Mouse (Mus musculus) hindbrain, embryonic 16.5 days (tissue): ENCODE measurements at regions not wholly inside any gene's neighbourhood (a gene's known extent, or its start where the extent isn't known, plus 50 kb on each side); places are given as distances from the start of the nearest gene placed in this dataset.

ENCODE experiments used
- ATAC-seq: fragments of 200-750 bp; cut with Nextera tagmentation; 2 replicates; pipeline ENCODE4 v1.8.0; 2017; ENCODE audit warnings: moderate TSS enrichment, moderate library complexity
- H3K27ac ChIP-seq: fragments of 300-500 bp; sonication (generic); 2 replicates; pipeline ENCODE4 v1.5.1; 2014; ENCODE audit warnings: low read depth, mild to moderate bottlenecking, control low read depth, low read length, moderate library complexity
- H3K27me3 ChIP-seq: fragments of 300-500 bp; sonication (generic); replicated peaks from 2 replicates; pipeline ENCODE4 v1.6.1; 2014; ENCODE audit warnings: low read length; ENCODE audit not compliant: control insufficient read depth, insufficient read depth
- H3K36me3 ChIP-seq: fragments of 300-500 bp; sonication (generic); 2 replicates; pipeline ENCODE4 v1.6.1; 2014; ENCODE audit warnings: mild to moderate bottlenecking, low read length, moderate library complexity, mixed read lengths; ENCODE audit not compliant: control insufficient read depth, insufficient read depth
- H3K4me1 ChIP-seq: fragments of 300-500 bp; sonication (generic); 2 replicates; pipeline ENCODE4 v1.6.1; 2014; ENCODE audit warnings: low read depth, low read length; ENCODE audit not compliant: control insufficient read depth, insufficient read depth
- H3K4me2 ChIP-seq: fragments of 300-500 bp; sonication (generic); 2 replicates; pipeline ENCODE4 v1.6.1; 2014; ENCODE audit warnings: mild to moderate bottlenecking, low read length, control low read depth, moderate library complexity
- H3K4me3 ChIP-seq: fragments of 300-500 bp; sonication (generic); 2 replicates; pipeline ENCODE4 v1.5.1; 2014; ENCODE audit warnings: mild to moderate bottlenecking, low read length, control low read depth, moderate library complexity
- H3K9ac ChIP-seq: fragments of 300-500 bp; sonication (generic); 2 replicates; pipeline ENCODE4 v1.6.1; 2014; ENCODE audit warnings: low read depth, mild to moderate bottlenecking, control low read depth, low read length, moderate library complexity
- H3K9me3 ChIP-seq: fragments of 300-500 bp; sonication (generic); 2 replicates; pipeline ENCODE4 v1.6.1; 2014; ENCODE audit warnings: mild to moderate bottlenecking, low read length, moderate library complexity; ENCODE audit not compliant: control insufficient read depth
- WGBS: fragments of 180-500 bp; shearing (Covaris S2); extraction: QIAGEN DNeasy Blood & Tissue Kit; methylation state at CpG from one replicate; pipeline ENCODE4 v1.1.7; 2014; 5-methylcytosine and 5-hydroxymethylcytosine counted together

DNA sequence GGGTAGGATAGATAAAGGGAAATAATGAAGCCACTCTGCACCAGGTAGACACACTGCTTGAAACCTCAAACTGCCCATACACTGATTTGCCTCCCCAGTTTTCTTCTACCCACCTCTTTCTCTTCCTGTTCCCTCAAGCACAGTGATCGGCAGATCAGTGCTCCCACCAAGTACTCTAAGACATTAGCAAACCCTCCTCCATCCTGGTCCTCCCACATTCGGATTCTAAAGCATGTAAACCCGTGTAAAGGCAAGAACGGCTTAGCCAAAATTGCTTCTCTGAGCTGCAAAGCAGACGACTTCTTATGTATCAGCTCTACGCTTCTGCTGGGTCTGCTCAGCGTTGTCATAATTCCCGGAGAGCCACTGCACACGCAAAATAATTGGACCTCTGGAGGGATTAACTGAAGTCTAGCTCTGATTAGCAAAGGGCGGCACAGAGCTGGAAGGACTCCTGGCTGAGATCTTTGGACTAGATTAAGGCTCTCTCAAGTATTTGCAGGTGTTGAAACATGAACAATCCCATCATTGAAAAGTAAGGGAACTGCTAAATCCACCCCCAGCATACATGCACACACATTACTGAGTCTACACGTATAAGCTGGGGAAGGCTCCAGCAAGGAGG is 67.2 kb downstream of the Mtx3 start:
- no peak for ATAC-seq

DNA sequence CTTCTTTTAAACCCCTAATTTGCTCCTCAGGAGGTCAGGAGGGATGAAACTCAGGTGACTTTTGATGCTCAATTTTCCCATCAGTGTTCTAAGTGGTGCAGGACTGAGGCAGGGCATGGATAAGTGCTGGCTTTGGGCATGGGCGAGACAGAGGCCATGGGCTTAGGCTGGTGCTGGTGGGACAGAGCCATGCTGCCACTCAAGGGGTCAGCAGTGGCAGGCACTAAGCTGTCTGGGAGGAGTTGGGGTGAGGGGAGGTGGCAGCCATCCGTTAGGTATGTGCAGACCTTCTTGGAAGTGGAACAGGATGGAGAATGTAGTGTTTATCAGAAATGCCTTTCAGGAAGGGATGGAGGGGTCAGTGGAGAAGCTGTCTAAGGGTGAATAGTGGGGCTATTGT is 68.1 kb downstream of the Mtx3 start:
- Histone ChIP-seq H3K9me3 (no peaks in the 10 kb centered on the region), H3K4me1 (no peaks in the 10 kb centered on the region), H3K27me3 (no peaks in the 10 kb centered on the region), H3K27ac (no peak overlapping the region), H3K4me3 (no peak overlapping the region), H3K4me2 (no peak overlapping the region), H3K9ac (no peak overlapping the region), H3K36me3 (no peaks in the 10 kb centered on the region)
- ATAC-seq, result no peak
- WGBS, result 73% methylated on average over 2 of the region's 2 CpGs

More for the DNA sequence above, 67.2 kb downstream of the Mtx3 start:
- Histone ChIP-seq H3K36me3 (no peaks in the 10 kb centered on the region), H3K27me3 (no peaks in the 10 kb centered on the region), H3K4me2 (no peak overlapping the region), H3K9me3 (no peaks in the 10 kb centered on the region), H3K4me1 (no peaks in the 10 kb centered on the region), H3K9ac (no peak overlapping the region), H3K27ac (no peak overlapping the region), H3K4me3 (no peak overlapping the region)
- WGBS, result 81% methylated on average over 11 of the region's 11 CpGs

DNA sequence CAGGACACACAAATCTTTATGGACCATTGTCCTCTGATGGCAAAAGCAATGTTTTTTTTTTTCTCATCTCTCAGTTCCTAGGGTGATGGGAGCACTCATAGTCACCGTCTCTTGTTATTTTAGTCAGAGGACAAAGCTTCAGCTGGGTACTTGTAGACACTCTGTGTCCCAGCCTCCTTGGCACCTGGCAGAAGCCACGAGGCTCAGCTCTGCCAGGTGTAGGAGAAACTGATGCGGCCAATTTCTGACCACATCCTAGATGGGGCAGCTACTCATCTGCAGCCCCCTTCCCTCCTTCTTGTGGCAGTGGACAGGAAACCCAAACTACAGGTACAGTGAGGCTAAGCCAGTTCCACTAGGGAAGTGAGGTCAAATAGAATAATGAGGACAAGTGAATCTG is 70.1 kb downstream of the Mtx3 start:
- H3K27me3 ChIP-seq, result no peaks in the 10 kb centered on the region
- H3K36me3 ChIP-seq, result no peaks in the 10 kb centered on the region
- no peaks in the 10 kb centered on the region for H3K9me3 ChIP-seq
- H3K9ac ChIP-seq, result no peak overlapping the region
- no peak overlapping the region for H3K27ac ChIP-seq
- no peak overlapping the region for H3K4me2 ChIP-seq
- WGBS, result 88% methylated on average over 3 of the region's 3 CpGs
- ATAC-seq, result no peak
- no peaks in the 10 kb centered on the region for H3K4me1 ChIP-seq
- no peak overlapping the region for H3K4me3 ChIP-seq

DNA sequence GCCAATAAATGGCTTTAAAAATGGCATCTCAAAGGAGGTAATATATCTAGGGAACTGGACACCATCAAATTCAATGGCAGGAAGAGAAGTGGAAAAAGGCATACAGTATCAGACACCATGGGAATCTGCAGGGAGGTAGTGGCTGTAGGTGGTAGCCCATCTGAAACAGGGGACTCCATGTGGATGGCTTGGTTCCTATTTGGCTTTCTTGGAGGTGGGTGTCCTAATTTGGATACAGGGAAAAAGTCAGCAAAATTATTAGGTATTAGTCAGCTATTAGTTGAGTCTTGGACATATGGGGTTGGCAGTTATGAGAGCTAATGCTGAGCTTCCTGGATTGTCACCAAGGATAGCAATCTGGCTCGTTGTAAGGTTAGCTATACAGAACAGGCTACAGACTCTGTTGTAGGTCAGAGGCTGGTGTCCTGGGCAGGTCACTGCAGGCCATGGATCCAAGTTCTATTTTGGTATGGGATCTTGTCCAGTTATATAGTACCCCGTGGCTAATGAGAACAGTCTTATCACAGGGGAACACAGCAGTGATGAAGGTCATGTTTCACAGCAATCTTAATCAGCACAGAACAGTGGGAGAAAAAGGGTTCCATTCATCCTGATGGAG is 70.8 kb downstream of the Mtx3 start:
- Histone ChIP-seq H3K4me1 (no peaks in the 10 kb centered on the region), H3K9me3 (no peaks in the 10 kb centered on the region), H3K4me2 (no peak overlapping the region), H3K27me3 (no peaks in the 10 kb centered on the region), H3K4me3 (no peak overlapping the region), H3K27ac (no peak overlapping the region), H3K9ac (no peak overlapping the region), H3K36me3 (no peaks in the 10 kb centered on the region)
- ATAC-seq, result no peak
- WGBS, result 88% methylated on average over 2 of the region's 2 CpGs

DNA sequence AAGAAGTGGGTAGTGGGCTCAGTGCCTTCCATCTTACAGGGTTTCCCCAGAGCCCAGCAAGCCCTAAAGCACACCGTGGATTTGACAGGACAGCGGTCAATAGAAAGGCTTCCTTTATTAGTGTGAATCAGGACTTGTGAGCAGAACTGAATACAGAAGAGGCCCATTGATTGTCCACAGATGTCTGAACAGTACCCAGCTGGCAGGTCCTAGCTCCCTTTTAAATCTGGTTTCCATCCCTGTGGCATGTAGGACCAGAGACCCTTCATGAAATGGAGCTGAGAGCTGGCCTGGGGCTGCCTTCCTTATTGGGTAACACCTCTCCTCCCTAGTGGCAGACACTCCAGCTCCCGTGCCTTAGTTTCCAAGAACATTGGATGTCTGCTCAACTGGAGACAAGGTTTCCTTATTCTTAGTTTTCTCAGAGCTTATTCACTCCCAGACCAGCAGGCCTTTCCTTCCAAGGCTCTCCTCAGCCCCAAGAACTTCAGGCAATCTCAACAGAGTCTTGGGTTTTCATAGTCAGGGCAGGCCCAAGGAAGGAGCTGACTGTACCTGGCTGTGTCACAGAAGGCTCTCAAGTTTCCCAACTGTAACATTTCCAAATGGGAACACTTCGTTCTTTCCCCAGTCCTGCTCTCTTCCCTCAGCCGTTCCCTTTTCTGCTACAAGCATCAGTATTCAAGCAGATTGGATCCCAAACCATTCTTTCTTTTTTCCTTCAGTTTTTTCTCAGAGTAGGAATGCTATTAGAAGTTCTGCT is 71.6 kb downstream of the Mtx3 start:
- WGBS, result 91% methylated on average over 5 of the region's 5 CpGs
- no peaks in the 10 kb centered on the region for H3K36me3 ChIP-seq
- H3K4me1 ChIP-seq, result no peaks in the 10 kb centered on the region
- no peak overlapping the region for H3K4me2 ChIP-seq
- H3K27me3 ChIP-seq, result no peaks in the 10 kb centered on the region
- no peak overlapping the region for H3K27ac ChIP-seq
- no peaks in the 10 kb centered on the region for H3K9me3 ChIP-seq
- no peak overlapping the region for H3K9ac ChIP-seq
- no peak for ATAC-seq
- H3K4me3 ChIP-seq, result no peak overlapping the region

DNA sequence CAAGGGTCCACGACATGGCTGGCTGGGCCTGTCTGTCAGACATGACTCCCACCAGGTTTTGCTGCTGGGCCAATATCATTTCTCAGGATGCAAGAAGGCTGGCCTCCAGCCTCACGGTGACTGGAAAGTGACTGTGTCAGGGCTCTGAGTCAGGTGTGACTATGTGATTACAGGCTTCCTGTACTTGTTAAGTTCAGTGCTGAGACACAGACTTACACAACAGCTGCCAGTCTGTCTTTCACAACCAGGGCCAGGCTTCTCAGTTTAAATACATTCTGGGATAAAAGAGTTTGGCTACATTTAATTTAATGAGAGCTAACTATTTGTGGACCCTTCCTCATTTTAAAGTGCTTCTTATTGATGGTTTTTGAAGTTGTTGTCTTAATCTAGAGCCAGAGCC is 75.3 kb downstream of the Mtx3 start:
- H3K4me2 ChIP-seq, result no peak overlapping the region
- no peak for ATAC-seq
- no peaks in the 10 kb centered on the region for H3K36me3 ChIP-seq
- H3K9ac ChIP-seq, result no peak overlapping the region
- H3K4me3 ChIP-seq, result no peak overlapping the region
- no peaks in the 10 kb centered on the region for H3K27me3 ChIP-seq
- 96% methylated on average over 2 of the region's 2 CpGs for WGBS
- H3K27ac ChIP-seq, result no peak overlapping the region
- H3K9me3 ChIP-seq, result no peaks in the 10 kb centered on the region
- no peaks in the 10 kb centered on the region for H3K4me1 ChIP-seq

DNA sequence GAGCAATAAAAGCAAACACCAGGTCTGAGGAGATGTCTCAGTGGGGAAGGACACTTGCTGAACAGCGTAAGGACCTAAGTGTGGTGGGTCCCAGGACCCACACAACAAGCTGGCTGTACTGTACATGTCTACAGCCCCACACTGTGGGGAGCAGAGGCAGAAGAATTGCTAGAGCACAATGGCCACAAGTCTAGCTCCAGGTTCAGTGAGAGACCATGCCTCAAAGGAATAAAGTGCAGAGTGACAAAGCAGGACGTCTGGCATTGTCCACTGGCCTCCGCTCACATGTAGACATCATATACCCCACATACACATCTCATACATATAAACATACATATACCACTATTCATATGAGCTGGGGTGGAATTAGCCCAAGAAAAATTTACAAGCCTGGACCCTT is 77.4 kb downstream of the Mtx3 start:
- ATAC-seq, result no peak
- H3K4me3 ChIP-seq, result no peak overlapping the region
- WGBS, result 96% methylated on average over 3 of the region's 3 CpGs

DNA sequence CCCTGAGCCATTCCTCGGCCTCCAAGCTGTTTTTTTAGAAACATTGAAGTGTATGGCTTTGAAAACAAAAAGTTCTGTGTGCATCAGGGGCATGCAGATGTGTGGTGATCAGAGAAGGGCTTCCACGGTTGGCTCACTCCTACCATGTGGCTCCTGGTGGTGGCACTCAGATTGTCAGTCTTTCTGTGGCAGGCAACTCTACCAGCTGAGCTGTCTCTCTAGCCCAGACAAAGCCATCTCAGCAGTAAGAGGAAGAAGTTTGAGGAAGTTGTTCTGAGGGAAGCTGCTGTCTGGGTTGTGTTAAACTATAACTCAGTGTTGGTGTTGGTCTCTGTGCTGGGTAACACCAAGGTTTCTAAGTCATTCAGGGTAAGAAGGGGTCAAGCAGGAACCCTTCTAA is 78.9 kb downstream of the Mtx3 start:
- no peaks in the 10 kb centered on the region for H3K9me3 ChIP-seq
- no peak overlapping the region for H3K9ac ChIP-seq
- ATAC-seq, result no peak
- WGBS, result 83% methylated on average over 2 of the region's 2 CpGs
- H3K27me3 ChIP-seq, result no peaks in the 10 kb centered on the region
- H3K4me3 ChIP-seq, result no peak overlapping the region
- H3K36me3 ChIP-seq, result no peaks in the 10 kb centered on the region
- no peak overlapping the region for H3K27ac ChIP-seq
- H3K4me2 ChIP-seq, result no peak overlapping the region
- H3K4me1 ChIP-seq, result no peaks in the 10 kb centered on the region

More for the DNA sequence above, 77.4 kb downstream of the Mtx3 start:
- Histone ChIP-seq H3K9me3 (no peaks in the 10 kb centered on the region), H3K27me3 (no peaks in the 10 kb centered on the region), H3K9ac (no peak overlapping the region), H3K36me3 (no peaks in the 10 kb centered on the region), H3K4me1 (no peaks in the 10 kb centered on the region), H3K27ac (no peak overlapping the region), H3K4me2 (no peak overlapping the region)

DNA sequence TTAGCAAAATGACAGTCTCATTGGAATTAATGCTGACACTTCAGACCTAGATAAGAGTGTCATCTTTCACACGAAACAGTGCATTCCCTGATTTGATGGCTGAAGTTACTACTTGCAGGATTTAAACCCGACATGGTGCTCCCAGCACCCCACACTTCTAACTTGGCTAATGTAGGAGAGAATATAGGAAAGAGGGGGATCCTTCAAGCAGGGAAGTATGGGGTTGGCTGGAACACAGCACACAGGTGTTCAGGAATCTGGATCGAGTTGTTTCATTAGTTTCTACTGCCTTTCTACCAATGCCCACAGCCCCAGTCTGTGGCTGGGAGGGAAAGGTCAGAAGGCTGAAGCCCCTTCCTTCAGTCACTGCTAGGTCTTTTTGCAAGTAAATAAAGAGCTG is 79.5 kb downstream of the Mtx3 start:
- WGBS, result 73% methylated on average over 3 of the region's 3 CpGs
- H3K4me3 ChIP-seq, result no peak overlapping the region
- H3K27me3 ChIP-seq, result no peaks in the 10 kb centered on the region
- no peaks in the 10 kb centered on the region for H3K9me3 ChIP-seq
- H3K4me1 ChIP-seq, result no peaks in the 10 kb centered on the region
- no peak for ATAC-seq
- H3K4me2 ChIP-seq, result no peak overlapping the region
- no peak overlapping the region for H3K27ac ChIP-seq
- no peaks in the 10 kb centered on the region for H3K36me3 ChIP-seq
- H3K9ac ChIP-seq, result no peak overlapping the region
